Mouse (Mus musculus): ENCODE data around the gene Lsm14a. TPM values are rescaled to one million over a fixed set of nuclear protein-coding genes. Genes with fewer than 3 reads are reported as not detected.

Lsm14a gene
- total RNA-seq, 2 experiments from 2014 or later = 56.0 to 73.4 TPM

GRCm38 (mm10) chr7:34321119-34321518 is 72.0 kb downstream of the Lsm14a start:
- intact Hi-C loops (cut with DNase I) = no loop called here
- DNase-seq (ENCODE audit: extremely low spot score in 1 of 2, low spot score in 2 of 2) = no peak

- peak in 1 of 2 experiments; percentile 45 for DNase-seq (ENCODE audit: extremely low spot score in 1 of 2, low spot score in 2 of 2)
- intact Hi-C loops (cut with DNase I) = no loop called here
These were observed 73.2 kb downstream of the Lsm14a start for GRCm38 (mm10) chr7:34319957-34320356.

GRCm38 (mm10) chr7:34319123-34319522 is 74.0 kb downstream of the Lsm14a start:
- intact Hi-C loops (cut with DNase I) = no loop called here
- DNase-seq (ENCODE audit: extremely low spot score in 1 of 2, low spot score in 2 of 2) = no peak

DNA sequence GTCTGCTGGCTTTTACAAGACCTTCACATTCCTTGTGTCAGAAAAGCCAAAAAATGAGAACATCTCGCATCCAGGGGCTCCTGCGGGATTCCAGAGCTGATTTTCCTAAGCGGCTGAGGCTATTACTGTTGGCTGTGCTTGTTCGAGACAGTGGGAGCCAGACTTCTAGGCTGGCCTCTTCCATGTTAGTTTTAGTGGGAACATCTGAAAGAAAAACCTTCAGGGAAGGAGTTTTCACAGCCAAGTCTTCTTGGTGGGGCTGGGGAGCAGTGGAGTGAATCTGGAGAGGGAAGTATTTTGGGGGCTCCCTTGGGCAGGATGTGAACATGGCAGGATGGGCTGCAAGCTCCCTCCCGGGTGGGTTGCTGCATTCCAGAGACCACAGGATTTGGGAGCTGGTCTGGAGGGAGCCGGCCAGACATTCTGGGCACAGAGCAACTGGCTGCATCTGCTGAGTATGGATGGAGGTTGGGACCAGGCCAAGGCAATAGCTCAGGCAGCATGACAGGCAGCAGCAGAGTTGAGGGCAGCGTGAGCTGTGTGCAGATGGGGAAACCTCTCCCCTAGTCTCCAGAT is 75.1 kb downstream of the Lsm14a start:
- intact Hi-C loops (cut with DNase I) = no loop called here

GRCm38 (mm10) chr7:34313443-34313875 is 79.7 kb downstream of the Lsm14a start, which contains the start of gene 4931406P16Rik:
TSS of gene 4931406P16Rik (minus strand) at chr7:34313551.
- intact Hi-C loops (cut with DNase I) = no loop called here
- peak; percentile 71 to 93 for DNase-seq (ENCODE audit: extremely low spot score in 1 of 2, low spot score in 2 of 2)

More for the DNA sequence above, 75.1 kb downstream of the Lsm14a start:
- DNase-seq (ENCODE audit: extremely low spot score in 1 of 2, low spot score in 2 of 2) = peak; percentile 42 to 68

- intact Hi-C loops (cut with DNase I) = no loop called here
- peak in 1 of 2 experiments; percentile 91 for DNase-seq (ENCODE audit: extremely low spot score in 1 of 2, low spot score in 2 of 2)
These were observed 80.2 kb downstream of the Lsm14a start for GRCm38 (mm10) chr7:34312786-34313442.

GRCm38 (mm10) chr7:34309186-34309764 is 83.8 kb downstream of the Lsm14a start:
- intact Hi-C loops (cut with DNase I) = no loop called here
- no peak for DNase-seq (ENCODE audit: extremely low spot score in 1 of 2, low spot score in 2 of 2)

GRCm38 (mm10) chr7:34308586-34308985 is 84.5 kb downstream of the Lsm14a start:
- intact Hi-C loops (cut with DNase I) = no loop called here
- no peak for DNase-seq (ENCODE audit: extremely low spot score in 1 of 2, low spot score in 2 of 2)

DNA sequence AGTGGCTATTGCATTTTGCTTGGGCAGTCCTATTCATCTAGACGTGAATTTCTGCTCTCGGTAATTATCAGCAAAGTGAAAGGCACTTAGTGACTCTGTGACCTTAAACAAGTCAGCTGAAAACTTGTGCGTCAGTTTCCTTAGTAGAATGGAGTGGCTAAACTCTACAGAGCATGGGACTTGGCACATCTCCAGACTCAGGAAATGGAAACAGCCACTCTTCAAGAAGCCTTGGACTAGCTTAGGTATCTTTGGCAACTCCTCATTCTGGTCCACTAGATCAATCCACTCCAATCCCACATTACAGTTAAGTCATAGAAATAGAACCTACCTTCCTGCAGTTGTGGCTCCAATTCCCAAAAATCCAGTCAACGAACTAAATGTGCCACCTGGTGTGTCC is 87.7 kb downstream of the Lsm14a start:
- peak in 1 of 2 experiments; percentile 42 for DNase-seq (ENCODE audit: extremely low spot score in 1 of 2, low spot score in 2 of 2)
- intact Hi-C loops (cut with DNase I) = no loop called here

- intact Hi-C loops (cut with DNase I) = no loop called here
- no peak for DNase-seq (ENCODE audit: extremely low spot score in 1 of 2, low spot score in 2 of 2)
These were observed 90.5 kb downstream of the Lsm14a start for GRCm38 (mm10) chr7:34302651-34303050.

- no peak for DNase-seq (ENCODE audit: extremely low spot score in 1 of 2, low spot score in 2 of 2)
- intact Hi-C loops (cut with DNase I) = no loop called here
These were observed 91.2 kb downstream of the Lsm14a start for GRCm38 (mm10) chr7:34301952-34302351.

- intact Hi-C loops (cut with DNase I) = no loop called here
- DNase-seq (ENCODE audit: extremely low spot score in 1 of 2, low spot score in 2 of 2) = no peak
These were observed 94.3 kb downstream of the Lsm14a start for GRCm38 (mm10) chr7:34298818-34299217.

- intact Hi-C loops (cut with DNase I) = no loop called here
- DNase-seq (ENCODE audit: extremely low spot score in 1 of 2, low spot score in 2 of 2) = no peak
These were observed 97.0 kb downstream of the Lsm14a start for GRCm38 (mm10) chr7:34296124-34296523.

Other genes with a start within 250 kb of the Lsm14a start
- gene Uba2, start 223.7 kb downstream of the Lsm14a start, total RNA-seq (2021) = 10 to 100 TPM; 77.3 to 80.7 TPM
- gene Pdcd2l, start 196.7 kb downstream of the Lsm14a start, total RNA-seq (2021) = 10 to 100 TPM; 24.9 to 28.9 TPM
- 100 to 1,000 TPM; 577 to 619 TPM for gene Gpi1, start 163.0 kb downstream of the Lsm14a start, total RNA-seq (2021)
- gene Gm6096, start 142.3 kb downstream of the Lsm14a start, total RNA-seq (2021) = not detected
- gene 4931406P16Rik, start 79.8 kb downstream of the Lsm14a start, total RNA-seq (2021) = 10 to 100 TPM; 46.2 to 54.4 TPM

Measured in left cerebral cortex, postnatal 10 days (tissue).